In genomic region chr11:96977606-96978400, GRCm38 (mm10) we compare ENCODE assay signal across 7 mouse cellular contexts. TPM values are rescaled to one million over a fixed set of nuclear protein-coding genes. Genes with fewer than 3 reads are reported as not detected.
DNase-seq lines count a peak whose midpoint lies in the region; ATAC-seq lines count a peak whose summit lies in the region.

No protein-coding gene starts in this region.

- H3K9ac ChIP-seq in intestine, embryonic 16.5 days (ENCODE audit: low read depth, low read length): peak overlapping the region; percentile 98
- peak overlapping the region; percentile 98 for H3K9ac ChIP-seq in midbrain, embryonic 11.5 days (ENCODE audit: low read length)

- H3K4me2 ChIP-seq in intestine, embryonic 16.5 days (ENCODE audit: low read depth, low read length): peak overlapping the region; percentile 83
- peak overlapping the region; percentile 91 for H3K4me2 ChIP-seq in midbrain, embryonic 11.5 days

- H3K4me1 ChIP-seq in intestine, embryonic 16.5 days (ENCODE audit: control insufficient read depth, insufficient read depth, low read length): peaks cover 18% of the 10 kb centered on the region
- H3K4me1 ChIP-seq in midbrain, embryonic 11.5 days (ENCODE audit: control insufficient read depth, insufficient read depth, low read length): peaks cover 19% of the 10 kb centered on the region

- peak; percentile 98 for ATAC-seq in intestine, embryonic 16.5 days
- peak; percentile 98 for ATAC-seq in midbrain, embryonic 11.5 days (ENCODE audit: low FRiP score)

- H3K27ac ChIP-seq in intestine, embryonic 16.5 days (ENCODE audit: low read length): peak overlapping the region; percentile 95
- peak overlapping the region; percentile 92 for H3K27ac ChIP-seq in midbrain, embryonic 11.5 days (ENCODE audit: low read depth, low read length)

- intact Hi-C loops in left cerebral cortex, postnatal 36 days (cut with DNase I): loop anchor here (5.0 kb wide), 1 partner anchor 61 kb away; the partner anchor contains the start of gene Cdk5rap3

- H3K4me3 ChIP-seq in intestine, embryonic 16.5 days (ENCODE audit: low read length): peak overlapping the region; percentile 90
- peak overlapping the region; percentile 92 for H3K4me3 ChIP-seq in midbrain, embryonic 11.5 days (ENCODE audit: low read depth, low read length)

- under 1% methylated on average over 45 of the region's 45 CpGs for WGBS in intestine, embryonic 16.5 days
- WGBS in midbrain, embryonic 11.5 days: under 1% methylated on average over 44 of the region's 45 CpGs

- H3K9me3 ChIP-seq in intestine, embryonic 16.5 days (ENCODE audit: control insufficient read depth, low read length): no peaks in the 10 kb centered on the region
- no peaks in the 10 kb centered on the region for H3K9me3 ChIP-seq in midbrain, embryonic 11.5 days (ENCODE audit: control insufficient read depth, low read length)

- H3K36me3 ChIP-seq in intestine, embryonic 16.5 days (ENCODE audit: control insufficient read depth, insufficient read depth, low read length): no peaks in the 10 kb centered on the region
- H3K36me3 ChIP-seq in midbrain, embryonic 11.5 days (ENCODE audit: control insufficient read depth, insufficient read depth, low read length): no peaks in the 10 kb centered on the region

- DNase-seq in adrenal gland, postnatal 10 days: peak; percentile 97
- peak; percentile 99 for DNase-seq in embryo, embryonic 9.5 days (ENCODE audit: extremely low spot score)
- DNase-seq in gastrocnemius, postnatal 4 days (ENCODE audit: low spot score in 2 of 2): peak; percentile 95 to 99
- peak; percentile 100 for DNase-seq in left cerebral cortex, postnatal 36 days (ENCODE audit: low spot score in 2 of 2)
- DNase-seq in midbrain, embryonic 11.5 days (ENCODE audit: low spot score, missing footprints): peak; percentile 99
- peak; percentile 100 for DNase-seq in skeletal muscle tissue, adult 2 months (ENCODE audit: low read depth, low spot score)

- no peaks in the 10 kb centered on the region for H3K27me3 ChIP-seq in intestine, embryonic 16.5 days (replicated peaks; ENCODE audit: control insufficient read depth, insufficient read depth, low read length)
- H3K27me3 ChIP-seq in midbrain, embryonic 11.5 days (ENCODE audit: control insufficient read depth, insufficient read depth, low read length): no peaks in the 10 kb centered on the region

RNA-seq across cellular contexts. Expression of gene Sp2, which starts 5.0 kb away (rescaled TPM):
- 10 to 100 TPM; 14.3 to 16.3 TPM for total RNA-seq in adrenal gland, postnatal 10 days (2021)
- total RNA-seq in gastrocnemius, postnatal 4 days (2021): 10 to 100 TPM; 15.1 to 16.5 TPM
- 13.2 and 13.8 TPM in 2 replicates for polyA plus RNA-seq in intestine, embryonic 16.5 days (2015; fragmentation: Nextera tagmentation; extraction: Ambion mirVana)
- total RNA-seq in left cerebral cortex, postnatal 36 days (2021): 10 to 100 TPM; 13.1 to 14.5 TPM
- 22.2 and 26.3 TPM in 2 replicates for polyA plus RNA-seq in midbrain, embryonic 11.5 days (2014; fragmentation: Nextera tagmentation; extraction: Ambion mirVana)

RNA-seq across cellular contexts. Expression of gene Pnpo, which starts 34.0 kb away (rescaled TPM):
- 10 to 100 TPM; 29.1 to 32.5 TPM for total RNA-seq in adrenal gland, postnatal 10 days (2021)
- total RNA-seq in gastrocnemius, postnatal 4 days (2021): 1 to 10 TPM; 8.2 to 8.3 TPM
- 125 and 141 TPM in 2 replicates for polyA plus RNA-seq in intestine, embryonic 16.5 days (2015; fragmentation: Nextera tagmentation; extraction: Ambion mirVana)
- 10 to 100 TPM; 36.1 to 43.1 TPM for total RNA-seq in left cerebral cortex, postnatal 36 days (2021)
- polyA plus RNA-seq in midbrain, embryonic 11.5 days (2014; fragmentation: Nextera tagmentation; extraction: Ambion mirVana): 23.1 and 24.4 TPM in 2 replicates

RNA-seq across cellular contexts. Expression of gene Sp6, which starts 35.4 kb away (rescaled TPM):
- under 1 TPM; 0.18 to 0.30 TPM for total RNA-seq in adrenal gland, postnatal 10 days (2021)
- total RNA-seq in gastrocnemius, postnatal 4 days (2021): under 1 TPM; 0.27 to 0.34 TPM
- polyA plus RNA-seq in intestine, embryonic 16.5 days (2015; fragmentation: Nextera tagmentation; extraction: Ambion mirVana): not detected in 2 replicates
- total RNA-seq in left cerebral cortex, postnatal 36 days (2021): 1 to 10 TPM; 2.2 to 2.5 TPM
- not detected in 2 replicates for polyA plus RNA-seq in midbrain, embryonic 11.5 days (2014; fragmentation: Nextera tagmentation; extraction: Ambion mirVana)

RNA-seq across cellular contexts. Expression of gene Prr15l, which starts 49.9 kb away (rescaled TPM):
- total RNA-seq in adrenal gland, postnatal 10 days (2021): under 1 TPM; 0.24 to 0.66 TPM
- not detected for total RNA-seq in gastrocnemius, postnatal 4 days (2021)
- 116 and 121 TPM in 2 replicates for polyA plus RNA-seq in intestine, embryonic 16.5 days (2015; fragmentation: Nextera tagmentation; extraction: Ambion mirVana)
- total RNA-seq in left cerebral cortex, postnatal 36 days (2021): not detected
- 0.12 and 0.19 TPM in 2 replicates for polyA plus RNA-seq in midbrain, embryonic 11.5 days (2014; fragmentation: Nextera tagmentation; extraction: Ambion mirVana)

RNA-seq across cellular contexts. Expression of gene Scrn2, which starts 51.9 kb away (rescaled TPM):
- 10 to 100 TPM; 22.5 to 25.9 TPM for total RNA-seq in adrenal gland, postnatal 10 days (2021)
- total RNA-seq in gastrocnemius, postnatal 4 days (2021): 10 to 100 TPM; 12.2 to 15.8 TPM
- polyA plus RNA-seq in intestine, embryonic 16.5 days (2015; fragmentation: Nextera tagmentation; extraction: Ambion mirVana): 25.5 and 26.9 TPM in 2 replicates
- 1 to 10 TPM; 3.7 to 3.9 TPM for total RNA-seq in left cerebral cortex, postnatal 36 days (2021)
- 21.3 and 22.1 TPM in 2 replicates for polyA plus RNA-seq in midbrain, embryonic 11.5 days (2014; fragmentation: Nextera tagmentation; extraction: Ambion mirVana)

Comparison
In these comparisons a context has a peak if more than half of its experiments do, and no peak if none do; other contexts are left out.
1. Peak in every context shown above with its lines: DNase-seq, ATAC-seq, H3K4me3 ChIP-seq and H3K27ac ChIP-seq.